Mouse (Mus musculus) layer of hippocampus, postnatal 25 days (tissue): ENCODE measurements around the gene Plekha8. TPM values are rescaled to one million over a fixed set of nuclear protein-coding genes. Genes with fewer than 3 reads are reported as not detected.

ENCODE experiments used
- DNase-seq, 2 experiments: peaks; one replicate each; pipeline ENCODE4 v3.0.0; 2022; ENCODE audit warnings: mixed read lengths in 2 of 2, low spot score in 1 of 2; ENCODE audit errors: extremely low spot score in 1 of 2
- total RNA-seq, 2 experiments: library from RNA; stranded (reverse); gene quantifications; 2 replicates each; pipeline ENCODE4 v1.2.3; 2021

The Plekha8 gene
- total RNA-seq, 2 experiments from 2014 or later, result 11.4 to 13.7 TPM

DNA sequence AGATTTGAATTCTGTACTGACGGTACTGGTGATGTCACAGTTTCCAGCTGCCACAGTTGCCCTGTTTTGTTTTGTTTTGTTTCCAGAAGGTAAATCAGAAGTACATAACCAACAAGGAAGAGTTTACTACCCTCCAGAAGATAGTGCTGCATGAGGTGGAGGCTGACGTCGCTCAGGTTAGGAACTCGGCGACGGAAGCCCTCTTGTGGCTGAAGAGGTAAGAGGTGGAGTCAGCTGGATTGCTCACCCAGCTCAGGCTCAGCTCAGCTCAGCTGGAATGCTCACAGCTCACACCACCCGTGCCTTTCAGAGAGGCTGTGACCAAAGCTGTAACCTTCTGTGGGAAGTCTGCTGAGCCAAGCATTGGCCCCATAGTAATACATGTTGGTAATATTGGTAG is 34.8 kb downstream of the Plekha8 start:
- no peak for DNase-seq

GRCm38 (mm10) chr6:54631462-54631861 is 36.6 kb downstream of the Plekha8 start:
- DNase-seq, result no peak

- no peak for DNase-seq
Measured at GRCm38 (mm10) chr6:54639877-54640276, 45.0 kb downstream of the Plekha8 start.

GRCm38 (mm10) chr6:54641953-54642352 is 47.0 kb downstream of the Plekha8 start:
- DNase-seq, result no peak

DNA sequence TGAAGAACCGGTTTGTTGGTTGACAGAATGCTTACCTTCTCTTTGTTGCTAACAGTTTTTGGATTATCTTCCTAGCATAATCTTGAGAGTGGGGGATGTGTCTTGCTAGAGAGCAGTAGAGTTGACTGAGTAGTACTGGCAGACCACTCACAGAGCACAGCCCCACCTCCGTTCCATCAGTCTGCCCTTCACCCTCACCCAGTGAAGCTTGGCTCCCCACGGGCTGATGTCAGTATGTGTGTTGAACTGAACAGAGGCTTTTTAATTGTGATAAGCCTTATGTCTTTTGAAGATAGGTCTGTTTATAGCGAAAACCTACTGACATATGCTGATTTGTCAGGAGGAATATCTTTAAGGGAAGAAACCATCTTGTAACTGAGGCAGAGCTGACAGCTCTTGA is 48.3 kb downstream of the Plekha8 start:
- no peak for DNase-seq

DNA sequence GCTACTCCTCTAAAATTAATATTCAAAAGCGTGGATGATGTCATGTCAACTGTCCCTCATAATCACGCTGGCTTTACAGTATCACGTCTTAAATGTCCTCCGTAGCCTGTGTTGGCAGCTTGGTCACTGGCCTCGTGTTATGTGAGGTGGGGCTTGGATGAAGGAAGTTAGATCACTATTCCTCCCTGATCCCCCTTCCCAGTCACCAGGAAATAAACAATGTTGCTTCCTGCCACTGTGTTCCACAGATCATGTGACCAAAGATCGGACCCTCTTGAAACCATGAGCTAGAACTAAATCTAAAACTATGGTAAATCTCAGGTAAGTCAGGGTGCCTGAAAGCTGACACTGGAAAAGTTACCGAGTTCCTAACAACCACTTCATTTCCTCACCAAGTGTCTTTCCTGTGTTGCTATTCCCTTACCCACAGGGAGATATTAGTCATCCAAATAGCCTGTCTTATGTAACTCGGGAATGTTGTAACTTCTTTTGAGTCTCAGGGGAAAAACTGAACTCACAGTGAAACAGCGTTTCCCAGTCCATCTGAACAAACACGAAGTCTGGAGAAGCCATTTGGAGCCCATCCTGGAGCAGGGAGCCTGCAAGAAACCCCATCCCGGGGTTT is 60.7 kb downstream of the Plekha8 start:
- DNase-seq, result no peak

DNA sequence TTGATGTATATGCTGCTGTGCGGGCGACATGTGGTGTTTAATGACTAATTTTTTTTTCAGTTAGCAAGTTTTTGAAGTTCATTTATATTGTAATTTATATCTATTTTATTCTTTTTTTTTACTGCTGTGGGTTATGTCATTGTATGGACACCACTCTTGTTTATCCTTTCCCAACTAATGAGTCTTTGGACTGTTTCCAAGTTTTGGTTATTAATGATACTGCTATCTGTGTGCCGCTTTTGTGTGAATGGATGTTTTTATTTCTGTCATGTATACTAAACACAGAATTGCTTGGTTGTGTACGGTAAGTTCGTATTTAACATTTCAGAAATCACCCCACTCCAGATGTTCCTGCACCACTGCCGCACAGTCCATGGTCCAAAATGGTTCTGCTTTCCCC is 63.0 kb downstream of the Plekha8 start:
- no peak for DNase-seq

GRCm38 (mm10) chr6:54669868-54670267 is 75.0 kb downstream of the Plekha8 start:
- DNase-seq, result no peak

GRCm38 (mm10) chr6:54672901-54673300 is 78.0 kb downstream of the Plekha8 start:
- DNase-seq, result no peak

- DNase-seq, result no peak
Measured at GRCm38 (mm10) chr6:54679686-54680085, 84.8 kb downstream of the Plekha8 start.

DNA sequence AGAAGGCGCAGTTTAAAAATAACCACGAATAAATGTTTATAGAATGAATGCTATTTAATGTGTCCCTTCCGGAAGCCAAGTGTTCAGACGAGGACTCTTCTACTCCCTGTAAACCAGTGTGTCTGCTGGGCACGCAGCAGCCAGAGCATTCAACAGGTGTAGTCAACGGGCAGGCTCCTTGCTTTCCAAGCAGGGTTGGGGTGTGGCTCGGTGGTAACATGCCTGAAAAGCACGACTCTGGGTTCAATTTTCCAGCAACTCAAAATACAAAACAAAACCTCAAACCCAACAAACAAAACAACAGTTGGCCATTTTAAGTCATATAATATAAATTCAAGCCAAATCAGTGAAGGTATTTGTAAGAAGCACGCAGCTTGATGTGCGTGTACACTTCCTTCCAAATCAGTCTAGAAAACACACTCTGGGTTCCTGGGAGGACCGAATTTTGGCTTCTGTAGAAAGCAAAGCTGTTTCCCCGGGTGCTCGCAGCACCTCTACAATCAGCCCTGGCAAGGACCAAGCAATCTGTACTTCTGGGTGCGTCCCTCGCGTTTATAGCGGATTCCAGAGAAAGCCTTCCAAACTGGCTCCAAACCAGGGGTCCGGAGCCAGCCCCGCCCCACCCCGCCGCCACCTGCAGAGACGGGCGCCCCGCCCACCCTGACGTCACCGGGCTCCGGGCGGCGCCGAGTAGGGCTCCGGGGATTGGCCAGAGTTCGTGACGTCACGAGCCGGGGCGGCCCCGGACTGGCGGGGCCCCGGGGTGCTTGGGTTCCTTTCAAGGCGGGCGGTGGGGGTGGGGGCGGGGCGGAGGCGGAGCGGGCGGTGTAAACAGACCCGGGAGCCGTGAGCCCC is 86.2 kb downstream of the Plekha8 start, which contains the start of gene Mturn:
Gene Mturn, plus strand, starts transcription at position 734 of the 855 bp plus-strand sequence.
- DNase-seq, result peak; percentile 98 to 99

GRCm38 (mm10) chr6:54681746-54682428 is 87.0 kb downstream of the Plekha8 start:
- DNase-seq, result peak in 1 of 2 experiments; percentile 45

GRCm38 (mm10) chr6:54684085-54684484 is 89.2 kb downstream of the Plekha8 start:
- DNase-seq, result no peak

- DNase-seq, result no peak
Measured at GRCm38 (mm10) chr6:54685103-54685502, 90.2 kb downstream of the Plekha8 start.

- DNase-seq, result no peak
Measured at GRCm38 (mm10) chr6:54685716-54686395, 90.9 kb downstream of the Plekha8 start.

DNA sequence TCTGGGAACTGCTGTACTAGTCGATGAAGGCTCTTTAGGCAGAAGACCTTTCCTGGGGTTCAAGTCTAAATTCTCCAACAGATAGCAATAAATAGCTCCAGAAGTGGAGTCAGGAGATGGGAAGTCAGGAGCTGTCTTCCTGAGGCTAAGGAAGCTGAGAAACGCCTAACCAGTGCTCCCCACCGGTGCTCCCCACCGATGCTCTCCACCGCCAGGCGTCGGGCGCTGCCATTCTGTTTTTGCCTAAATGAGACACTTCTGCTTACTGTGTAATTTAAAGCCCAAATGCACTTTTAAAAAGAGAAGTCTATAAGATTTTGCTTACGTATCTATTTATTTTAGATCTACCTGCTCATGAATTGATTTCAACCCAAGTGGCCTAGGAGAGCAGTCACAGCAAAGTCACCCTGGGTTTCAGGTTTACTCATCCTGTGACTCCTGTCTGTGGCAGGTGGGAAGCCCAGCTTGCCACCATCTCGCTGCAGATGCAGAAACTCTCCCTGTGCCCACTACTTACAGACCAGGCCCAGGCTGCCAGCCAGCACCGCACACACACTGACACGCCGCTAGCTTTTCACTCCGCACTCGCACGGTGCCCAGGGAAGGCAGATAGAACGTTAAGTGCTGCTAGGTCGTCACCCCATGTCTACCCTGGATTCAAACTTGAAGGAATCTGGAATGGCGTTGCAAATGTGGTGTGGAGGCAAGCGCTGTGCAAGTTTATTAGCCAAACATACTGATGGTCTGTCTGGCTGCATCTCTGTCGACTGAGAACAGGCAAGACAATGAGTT is 92.2 kb downstream of the Plekha8 start:
- DNase-seq, result no peak

- DNase-seq, result no peak
Measured at GRCm38 (mm10) chr6:54688467-54689323, 93.8 kb downstream of the Plekha8 start.

DNA sequence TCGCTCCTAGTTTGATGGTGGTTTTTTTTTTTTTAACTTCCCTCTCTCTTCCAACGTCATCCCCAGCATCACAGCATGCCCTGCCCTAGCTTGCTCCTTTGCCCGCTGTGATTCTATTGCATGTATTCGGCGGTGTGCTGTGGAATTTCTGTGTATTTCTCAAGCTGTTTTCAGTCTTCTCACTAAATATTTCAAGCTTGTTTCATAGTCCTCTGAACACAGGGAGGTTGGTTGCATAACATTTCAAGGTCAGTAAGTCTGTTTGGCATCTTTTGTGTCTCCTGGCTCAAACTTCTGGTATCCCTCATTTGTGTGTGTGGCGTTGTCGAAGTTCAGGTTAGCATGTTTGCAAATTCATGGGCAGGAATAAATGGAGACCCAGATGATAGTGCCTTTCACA is 94.8 kb downstream of the Plekha8 start:
- no peak for DNase-seq

DNA sequence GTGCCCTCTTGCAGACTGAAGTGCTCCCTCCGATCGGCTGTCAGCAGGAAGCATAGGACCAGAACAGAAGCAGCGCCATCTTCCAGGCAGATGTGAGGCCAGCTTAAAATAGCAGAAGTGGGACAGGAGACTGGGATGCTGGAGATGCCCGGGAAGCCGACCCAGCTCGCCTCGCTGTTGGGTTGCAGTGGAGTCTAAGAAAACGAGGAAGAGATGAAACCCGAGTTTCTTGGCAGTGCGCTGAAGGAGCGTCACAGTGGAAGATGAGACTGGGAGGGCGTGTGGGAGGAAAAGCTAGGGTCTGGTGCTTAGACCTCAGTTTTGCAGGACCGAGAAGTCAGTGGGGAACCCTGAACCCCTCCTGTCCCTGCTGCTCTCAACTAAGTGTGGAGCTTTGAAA is 95.9 kb downstream of the Plekha8 start:
- DNase-seq, result no peak
